Mouse (Mus musculus) embryonic fibroblast, embryonic 13.5 days (primary cell): ENCODE measurements at regions not wholly inside any gene's neighbourhood (a gene's known extent, or its start where the extent isn't known, plus 50 kb on each side); places are given as distances from the start of the nearest gene placed in this dataset.

ENCODE experiments used
- CTCF ChIP-seq: IDR thresholded peaks from 2 replicates; pipeline ENCODE4 v1.5.1; 2011; ENCODE audit warnings: mild to moderate bottlenecking, control low read depth, low read length, moderate library complexity, borderline replicate concordance; ENCODE audit not compliant: insufficient read depth
- POLR2A ChIP-seq: IDR thresholded peaks from 2 replicates; pipeline ENCODE4 v1.6.1; 2011; ENCODE audit warnings: low read depth, mild to moderate bottlenecking, control low read depth, low read length, moderate library complexity

GRCm38 (mm10) chr15:59728131-59728601, 288.2 kb downstream of the 4933412E24Rik start:
- TF ChIP-seq CTCF (no peak), POLR2A (no peak)
